Mouse (Mus musculus): Measurements from ENCODE around the gene Snx21. TPM values are rescaled to one million over a fixed set of nuclear protein-coding genes. Genes with fewer than 3 reads are reported as not detected.
A peak's percentile ranks its signal among the peaks of the same experiment; 100 is the strongest.

Snx21 gene
- polyA plus RNA-seq, 1 experiment from 2014 or later, result 10.4 TPM

DNA sequence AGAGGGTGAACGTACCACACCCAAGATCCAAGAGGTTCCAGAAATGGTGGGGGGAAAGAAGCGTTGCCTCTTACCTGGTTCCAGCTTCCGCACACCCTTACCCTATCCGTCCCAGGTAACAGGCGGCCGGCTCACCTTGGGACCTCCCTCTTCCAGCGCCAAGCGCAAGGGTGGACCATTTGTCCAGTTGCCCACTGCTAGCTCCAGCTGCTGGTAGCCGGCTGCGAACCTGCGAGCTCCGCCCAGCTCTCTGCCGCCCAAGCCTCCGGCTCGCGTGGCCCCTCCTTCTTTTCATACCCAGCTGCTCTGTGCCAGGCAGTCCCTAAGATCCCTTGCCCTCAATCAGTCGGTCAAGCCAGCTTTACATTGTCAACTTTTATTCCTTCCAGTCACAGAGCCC, 8.8 kb upstream of the Snx21 start:
- Histone ChIP-seq H3K4me3 (ENCODE audit: low read depth, low read length) (no peak overlapping the region), H3K9ac (ENCODE audit: low read length) (no peak overlapping the region), H3K36me3 (ENCODE audit: control insufficient read depth, insufficient read depth, low read length) (peaks cover 7% of the 10 kb centered on the region), H3K4me1 (ENCODE audit: control insufficient read depth, insufficient read depth, low read length) (peaks cover 5% of the 10 kb centered on the region; the same call in 1 of the 2 replicates), H3K4me2 (no peak overlapping the region), H3K27ac (ENCODE audit: low read depth, low read length) (no peak overlapping the region), H3K27me3 (ENCODE audit: control insufficient read depth, insufficient read depth, low read length) (no peaks in the 10 kb centered on the region), H3K9me3 (ENCODE audit: control insufficient read depth, low read length) (no peaks in the 10 kb centered on the region)
- WGBS, result 64% methylated on average over 17 of the region's 17 CpGs
- no peak for ATAC-seq (ENCODE audit: low FRiP score)
- no peak for DNase-seq (ENCODE audit: low spot score, missing footprints)

DNA sequence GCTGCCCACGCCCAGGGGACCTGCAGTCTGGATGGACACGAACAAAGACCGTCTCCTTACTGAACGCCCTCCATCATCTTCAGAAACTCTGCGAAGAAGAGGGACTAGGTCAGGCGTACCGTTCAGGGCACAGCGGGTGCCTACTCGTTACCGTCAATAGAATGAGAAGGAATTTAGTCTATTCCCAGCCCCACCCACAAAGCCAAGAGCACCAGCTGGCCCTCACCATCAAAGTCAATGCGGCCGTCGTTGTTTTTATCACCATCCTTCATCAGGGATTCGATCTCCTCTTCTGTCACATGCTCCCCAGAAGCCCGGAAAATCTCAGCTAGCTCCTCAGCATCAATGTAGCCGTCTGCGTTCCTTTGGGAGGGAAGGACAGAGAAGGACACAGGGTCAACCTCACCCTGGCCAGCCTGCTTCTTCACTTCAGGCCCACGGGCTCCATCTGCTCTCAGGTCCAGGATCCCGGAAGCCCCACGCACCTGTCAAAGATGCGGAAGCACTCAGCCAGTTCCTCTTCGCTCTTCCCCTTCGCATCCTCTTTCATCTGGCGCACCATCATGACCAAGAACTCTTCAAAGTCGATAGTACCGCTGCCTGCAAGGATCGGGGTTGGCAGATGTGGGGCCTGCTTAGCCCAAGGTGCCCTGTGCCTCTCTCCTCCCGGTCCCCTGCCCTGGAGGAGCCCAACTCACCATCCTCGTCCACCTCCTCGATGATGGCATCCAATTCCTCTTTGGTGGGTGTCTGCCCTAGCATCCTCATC, 8.2 kb upstream of the Snx21 start:
- H3K36me3 ChIP-seq (ENCODE audit: control insufficient read depth, insufficient read depth, low read length), result peaks cover under 1% of the 10 kb centered on the region; the same call in 1 of the 2 replicates
- no peak overlapping the region for H3K4me3 ChIP-seq (ENCODE audit: low read depth, low read length)
- no peak overlapping the region for H3K4me2 ChIP-seq
- H3K27me3 ChIP-seq (ENCODE audit: control insufficient read depth, insufficient read depth, low read length), result no peaks in the 10 kb centered on the region
- H3K4me1 ChIP-seq (ENCODE audit: control insufficient read depth, insufficient read depth, low read length), result no peaks in the 10 kb centered on the region
- H3K9me3 ChIP-seq (ENCODE audit: control insufficient read depth, low read length), result no peaks in the 10 kb centered on the region
- H3K27ac ChIP-seq (ENCODE audit: low read depth, low read length), result no peak overlapping the region
- WGBS, result 83% methylated on average over 30 of the region's 30 CpGs
- ATAC-seq (ENCODE audit: low FRiP score) (no peak), DNase-seq (ENCODE audit: low spot score, missing footprints) (no peak)
- no peak overlapping the region for H3K9ac ChIP-seq (ENCODE audit: low read length)

DNA sequence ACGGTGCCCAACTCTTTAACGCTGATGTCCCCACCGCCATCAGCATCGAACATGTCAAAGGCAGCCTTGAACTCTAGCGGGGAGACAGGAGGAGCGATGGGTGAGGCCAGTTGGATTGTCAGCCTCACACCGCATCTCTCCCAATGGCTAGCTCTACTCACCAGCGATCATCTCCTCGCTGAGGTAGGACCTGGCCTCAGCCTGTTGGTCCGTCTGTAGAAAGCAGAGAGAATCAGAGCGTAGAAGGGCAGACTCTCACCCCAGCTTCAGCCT, 7.7 kb upstream of the Snx21 start:
- no peak overlapping the region for H3K4me3 ChIP-seq (ENCODE audit: low read depth, low read length)
- no peaks in the 10 kb centered on the region for H3K9me3 ChIP-seq (ENCODE audit: control insufficient read depth, low read length)
- no peak for DNase-seq (ENCODE audit: low spot score, missing footprints)
- H3K4me1 ChIP-seq (ENCODE audit: control insufficient read depth, insufficient read depth, low read length), result no peaks in the 10 kb centered on the region
- no peak overlapping the region for H3K4me2 ChIP-seq
- H3K36me3 ChIP-seq (ENCODE audit: control insufficient read depth, insufficient read depth, low read length), result no peaks in the 10 kb centered on the region
- ATAC-seq (ENCODE audit: low FRiP score), result no peak
- H3K9ac ChIP-seq (ENCODE audit: low read length), result no peak overlapping the region
- no peak overlapping the region for H3K27ac ChIP-seq (ENCODE audit: low read depth, low read length)
- H3K27me3 ChIP-seq (ENCODE audit: control insufficient read depth, insufficient read depth, low read length), result no peaks in the 10 kb centered on the region
- WGBS, result 93% methylated on average over 11 of the region's 11 CpGs

DNA sequence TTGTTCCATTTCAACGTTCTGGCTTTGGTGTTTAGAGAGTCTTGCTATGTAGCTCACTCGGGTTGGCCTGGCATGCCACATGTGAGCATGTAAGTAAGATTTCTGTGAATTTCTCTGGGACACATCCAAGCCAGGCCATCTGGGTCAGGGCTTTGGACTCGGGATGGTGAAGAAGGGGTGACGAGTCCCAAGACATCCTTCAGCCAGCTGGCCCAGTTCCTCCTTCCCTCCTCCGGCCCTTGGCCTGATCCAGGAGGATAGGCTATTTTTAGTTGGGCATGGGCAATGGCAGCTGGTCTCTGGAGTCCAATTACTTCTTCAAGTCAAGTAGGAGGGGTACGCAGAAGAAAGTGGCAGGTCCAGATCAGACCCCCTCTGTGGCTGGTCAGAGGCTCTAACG, 6.8 kb upstream of the Snx21 start:
- no peak overlapping the region for H3K4me3 ChIP-seq (ENCODE audit: low read depth, low read length)

DNA sequence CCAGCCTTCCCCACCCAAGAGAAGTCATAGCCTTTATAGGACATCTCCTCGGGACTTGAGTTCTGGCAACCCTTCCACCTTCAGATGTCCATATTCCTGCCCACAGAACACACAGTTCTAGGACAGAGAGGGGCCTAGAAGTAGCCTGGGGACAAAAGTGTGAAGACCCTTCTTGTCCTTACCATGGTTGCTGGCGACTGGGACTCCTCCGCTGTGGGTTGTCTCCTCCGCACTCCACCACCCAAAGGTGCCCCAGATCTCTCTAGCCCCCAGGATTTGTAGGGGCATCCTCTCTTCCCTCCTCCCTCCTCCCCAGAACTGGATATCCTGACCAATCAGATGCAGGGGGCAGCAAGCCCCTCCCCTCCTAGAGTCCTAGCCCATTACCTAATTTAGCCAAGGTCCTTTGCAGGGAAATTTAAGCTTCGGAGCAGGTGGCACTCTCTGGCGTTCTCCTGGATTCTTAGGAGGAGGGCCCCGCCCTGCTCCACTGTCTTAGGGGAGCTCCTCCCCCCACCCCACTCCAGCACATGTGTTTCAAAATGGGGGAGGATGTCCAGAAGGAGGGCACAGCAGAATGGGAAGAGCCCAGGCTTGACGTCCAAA, 6.0 kb upstream of the Snx21 start, which contains the start of gene Tnnc2:
Gene Tnnc2 (minus strand): TSS at position 487 of the 606 bp plus-strand sequence.
- DNase-seq (ENCODE audit: low spot score, missing footprints), result no peak
- H3K4me1 ChIP-seq (ENCODE audit: control insufficient read depth, insufficient read depth, low read length), result no peaks in the 10 kb centered on the region
- H3K9me3 ChIP-seq (ENCODE audit: control insufficient read depth, low read length), result no peaks in the 10 kb centered on the region
- WGBS, result 72% methylated on average over 8 of the region's 8 CpGs
- no peak within 1 kb of the TSS for H3K4me2 ChIP-seq
- H3K27me3 ChIP-seq (ENCODE audit: control insufficient read depth, insufficient read depth, low read length), result no peaks in the 10 kb centered on the region
- ATAC-seq (ENCODE audit: low FRiP score), result no peak
- no peak within 1 kb of the TSS for H3K9ac ChIP-seq (ENCODE audit: low read length)
- no peak within 1 kb of the TSS for H3K4me3 ChIP-seq (ENCODE audit: low read depth, low read length)
- no peaks in the 10 kb centered on the region for H3K36me3 ChIP-seq (ENCODE audit: control insufficient read depth, insufficient read depth, low read length)
- no peak within 1 kb of the TSS for H3K27ac ChIP-seq (ENCODE audit: low read depth, low read length)

More for the DNA sequence above, 6.8 kb upstream of the Snx21 start:
- Histone ChIP-seq H3K27me3 (ENCODE audit: control insufficient read depth, insufficient read depth, low read length) (no peaks in the 10 kb centered on the region), H3K9ac (ENCODE audit: low read length) (no peak overlapping the region), H3K4me2 (no peak overlapping the region), H3K9me3 (ENCODE audit: control insufficient read depth, low read length) (no peaks in the 10 kb centered on the region), H3K36me3 (ENCODE audit: control insufficient read depth, insufficient read depth, low read length) (no peaks in the 10 kb centered on the region), H3K27ac (ENCODE audit: low read depth, low read length) (no peak overlapping the region), H3K4me1 (ENCODE audit: control insufficient read depth, insufficient read depth, low read length) (no peaks in the 10 kb centered on the region)
- DNase-seq (ENCODE audit: low spot score, missing footprints) (no peak), ATAC-seq (ENCODE audit: low FRiP score) (no peak)
- WGBS, result 88% methylated on average over 7 of the region's 7 CpGs

DNA sequence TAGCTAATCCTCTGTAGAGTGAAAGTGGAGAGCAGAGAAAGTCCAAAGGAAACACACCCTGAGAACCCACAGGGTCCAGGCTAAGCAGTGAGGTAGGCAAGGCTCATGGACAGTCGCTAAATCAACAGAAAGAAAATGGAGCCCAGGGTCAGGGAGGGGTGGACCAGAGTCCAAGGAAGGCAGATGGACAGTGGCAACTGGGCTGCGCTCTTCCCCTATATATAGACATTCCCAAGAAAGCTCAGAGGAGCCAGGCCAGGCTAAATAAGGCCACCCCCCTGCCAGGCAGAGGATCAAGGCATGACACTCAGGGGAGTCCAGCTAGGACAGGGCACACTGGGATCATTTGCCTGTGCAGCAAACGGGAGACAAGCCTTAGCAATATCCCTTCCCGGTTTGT, 3.7 kb upstream of the Snx21 start:
- Histone ChIP-seq H3K9me3 (ENCODE audit: control insufficient read depth, low read length) (no peaks in the 10 kb centered on the region), H3K36me3 (ENCODE audit: control insufficient read depth, insufficient read depth, low read length) (no peaks in the 10 kb centered on the region), H3K4me3 (ENCODE audit: low read depth, low read length) (no peak overlapping the region), H3K9ac (ENCODE audit: low read length) (no peak overlapping the region), H3K4me1 (ENCODE audit: control insufficient read depth, insufficient read depth, low read length) (peaks cover 8% of the 10 kb centered on the region), H3K27ac (ENCODE audit: low read depth, low read length) (no peak overlapping the region), H3K27me3 (ENCODE audit: control insufficient read depth, insufficient read depth, low read length) (no peaks in the 10 kb centered on the region), H3K4me2 (no peak overlapping the region)
- WGBS, result 70% methylated on average over 4 of the region's 4 CpGs
- ATAC-seq (ENCODE audit: low FRiP score), result no peak
- no peak for DNase-seq (ENCODE audit: low spot score, missing footprints)

DNA sequence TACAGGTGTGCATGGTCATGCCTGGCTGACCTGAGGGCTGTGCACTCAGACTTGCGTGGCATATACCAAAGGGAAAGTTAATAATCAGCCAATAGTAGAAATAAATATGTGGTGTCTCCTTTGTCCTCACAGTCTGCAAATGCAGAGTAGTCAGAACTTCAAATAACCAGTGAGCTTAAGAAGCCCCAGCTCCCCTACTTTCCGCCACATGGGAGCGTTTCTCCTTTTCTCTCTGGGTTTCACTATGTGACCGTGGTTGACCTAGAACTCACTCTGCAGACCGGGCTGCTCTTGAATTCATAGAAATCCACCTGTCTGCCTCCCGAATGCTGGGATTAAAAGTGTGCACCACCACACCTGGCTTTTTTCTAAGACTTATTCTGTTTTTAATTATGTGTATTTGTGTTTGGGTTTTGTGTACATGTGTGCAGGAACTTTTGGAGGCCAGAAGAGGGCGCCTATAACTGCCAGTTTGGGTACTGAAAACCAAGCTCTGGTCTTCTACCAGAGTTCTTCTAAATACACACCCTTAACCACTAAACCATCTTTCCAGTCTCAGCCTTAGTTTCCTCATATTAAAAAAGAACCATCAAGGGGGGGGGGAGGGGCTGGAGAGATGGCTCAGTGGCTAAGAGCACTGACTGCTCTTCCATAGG, 1.6 kb upstream of the Snx21 start:
- 78% methylated on average over 7 of the region's 7 CpGs for WGBS
- Histone ChIP-seq H3K27ac (ENCODE audit: low read depth, low read length) (no peak overlapping the region), H3K4me2 (no peak overlapping the region), H3K27me3 (ENCODE audit: control insufficient read depth, insufficient read depth, low read length) (no peaks in the 10 kb centered on the region), H3K4me1 (ENCODE audit: control insufficient read depth, insufficient read depth, low read length) (peaks cover 8% of the 10 kb centered on the region), H3K4me3 (ENCODE audit: low read depth, low read length) (no peak overlapping the region), H3K9ac (ENCODE audit: low read length) (no peak overlapping the region), H3K36me3 (ENCODE audit: control insufficient read depth, insufficient read depth, low read length) (no peaks in the 10 kb centered on the region), H3K9me3 (ENCODE audit: control insufficient read depth, low read length) (no peaks in the 10 kb centered on the region)
- DNase-seq (ENCODE audit: low spot score, missing footprints), result no peak
- no peak for ATAC-seq (ENCODE audit: low FRiP score)

DNA sequence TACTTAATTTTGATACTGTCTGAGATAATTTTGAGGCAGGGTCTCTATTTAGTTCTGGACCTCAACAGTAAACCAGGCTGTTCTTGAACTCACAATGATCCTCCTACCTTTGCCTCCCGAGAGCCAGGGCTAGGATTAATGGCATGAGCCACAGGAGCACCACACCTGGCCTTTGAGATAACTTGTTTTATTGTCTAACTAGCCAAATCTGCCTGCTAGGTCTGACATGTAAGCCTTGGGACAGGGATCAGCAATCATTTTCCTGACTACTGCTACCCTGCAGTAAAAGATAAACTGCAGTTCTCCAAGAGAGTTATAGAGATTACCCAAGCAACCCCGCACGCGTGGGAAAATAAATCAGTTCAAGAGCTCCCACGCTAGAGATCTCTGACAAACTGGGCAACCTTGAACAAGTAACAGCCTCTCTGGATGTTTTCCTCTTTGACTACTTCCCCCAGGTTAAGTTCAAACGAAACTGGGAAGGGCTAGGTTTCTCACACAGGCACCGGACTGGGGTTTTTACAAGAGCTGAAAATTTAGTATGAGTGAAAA, 678 bp upstream of the Snx21 start:
- WGBS, result 20% methylated on average over 7 of the region's 7 CpGs
- Histone ChIP-seq H3K4me1 (ENCODE audit: control insufficient read depth, insufficient read depth, low read length) (peaks cover 8% of the 10 kb centered on the region), H3K4me3 (ENCODE audit: low read depth, low read length) (peak overlapping the region; percentile 66), H3K27me3 (ENCODE audit: control insufficient read depth, insufficient read depth, low read length) (no peaks in the 10 kb centered on the region), H3K9me3 (ENCODE audit: control insufficient read depth, low read length) (no peaks in the 10 kb centered on the region), H3K9ac (ENCODE audit: low read length) (peak overlapping the region; percentile 75), H3K36me3 (ENCODE audit: control insufficient read depth, insufficient read depth, low read length) (no peaks in the 10 kb centered on the region), H3K27ac (ENCODE audit: low read depth, low read length) (no peak overlapping the region), H3K4me2 (peak overlapping the region; percentile 87)
- DNase-seq (ENCODE audit: low spot score, missing footprints) (no peak), ATAC-seq (ENCODE audit: low FRiP score) (no peak)

DNA sequence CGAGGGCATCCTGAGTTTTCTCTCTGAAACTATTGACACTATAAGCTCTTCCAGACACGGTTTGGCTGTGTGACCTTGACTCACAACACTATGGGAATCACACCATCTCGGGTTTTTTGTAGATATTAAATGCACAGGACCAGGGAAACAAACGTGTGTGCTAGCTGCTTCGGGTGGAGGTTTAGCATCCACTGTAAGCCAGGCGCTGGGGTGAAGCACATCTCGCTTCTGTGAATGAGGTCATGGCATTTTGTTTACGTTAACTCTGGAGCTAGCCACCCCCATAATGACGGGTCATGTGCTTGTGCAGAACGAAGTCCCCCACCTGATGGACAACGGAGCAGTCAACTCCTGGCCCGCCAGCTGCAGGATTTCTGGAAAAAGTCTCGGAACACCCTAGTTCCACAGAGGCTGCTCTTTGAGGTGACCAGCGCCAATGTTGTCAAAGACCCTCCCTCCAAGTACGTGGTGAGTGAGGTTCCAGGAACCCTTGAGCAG, 814 bp downstream of the Snx21 start:
- Histone ChIP-seq H3K27ac (ENCODE audit: low read depth, low read length) (no peak overlapping the region), H3K9ac (ENCODE audit: low read length) (peak overlapping the region; percentile 75), H3K4me3 (ENCODE audit: low read depth, low read length) (peak overlapping the region; percentile 66), H3K9me3 (ENCODE audit: control insufficient read depth, low read length) (no peaks in the 10 kb centered on the region), H3K4me2 (peak overlapping the region; percentile 87), H3K27me3 (ENCODE audit: control insufficient read depth, insufficient read depth, low read length) (no peaks in the 10 kb centered on the region), H3K4me1 (ENCODE audit: control insufficient read depth, insufficient read depth, low read length) (peaks cover 8% of the 10 kb centered on the region), H3K36me3 (ENCODE audit: control insufficient read depth, insufficient read depth, low read length) (no peaks in the 10 kb centered on the region)
- DNase-seq (ENCODE audit: low spot score, missing footprints) (peak; percentile 90), ATAC-seq (ENCODE audit: low FRiP score) (peak; percentile 13; the same call in 1 of the 2 replicates)
- WGBS, result 11% methylated on average over 15 of the region's 15 CpGs

All from midbrain, embryonic 11.5 days (tissue).